Mouse (Mus musculus) kidney, postnatal 0 days (tissue): ENCODE measurements around the gene Grb2. TPM values are rescaled to one million over a fixed set of nuclear protein-coding genes. Genes with fewer than 3 reads are reported as not detected.
A peak's percentile ranks its signal among the peaks of the same experiment; 100 is the strongest.

Experiments
- ATAC-seq: fragments of 200-750 bp; cut with Nextera tagmentation; replicated peaks from 2 replicates; pipeline ENCODE4 v1.8.0; 2017; ENCODE audit warnings: low read depth, moderate number of reproducible peaks, moderate TSS enrichment, moderate library complexity; ENCODE audit not compliant: low FRiP score
- DNase-seq: peaks from one replicate; pipeline ENCODE4 v3.0.0-alpha.2; 2016; ENCODE audit warnings: low spot score
- H3K27ac ChIP-seq: fragments of 300-500 bp; sonication (generic); 2 replicates; pipeline ENCODE4 v1.5.1; 2014; ENCODE audit warnings: mild to moderate bottlenecking
- H3K27me3 ChIP-seq: fragments of 300-500 bp; sonication (generic); 2 replicates; pipeline ENCODE4 v1.6.1; 2014; ENCODE audit warnings: low read length, mixed read lengths; ENCODE audit not compliant: insufficient read depth
- H3K36me3 ChIP-seq: fragments of 300-500 bp; sonication (generic); 2 replicates; pipeline ENCODE4 v1.6.1; 2014; ENCODE audit warnings: low read length, mixed read lengths; ENCODE audit not compliant: insufficient read depth
- H3K4me1 ChIP-seq: fragments of 300-500 bp; sonication (generic); replicated peaks from 2 replicates; pipeline ENCODE4 v1.6.1; 2014; ENCODE audit warnings: antibody characterized with exemption, low read length, mixed read lengths; ENCODE audit not compliant: insufficient read depth
- H3K4me2 ChIP-seq: fragments of 300-500 bp; sonication (generic); 2 replicates; pipeline ENCODE4 v1.6.1; 2014; ENCODE audit warnings: mild to moderate bottlenecking, low read length, moderate library complexity, mixed read lengths
- H3K4me3 ChIP-seq: fragments of 300-500 bp; sonication (generic); replicated peaks from 2 replicates; pipeline ENCODE4 v1.5.1; 2014; ENCODE audit warnings: low read depth, low read length
- H3K9ac ChIP-seq: fragments of 300-500 bp; sonication (generic); 2 replicates; pipeline ENCODE4 v1.6.1; 2014; ENCODE audit warnings: low read depth, low read length
- H3K9me3 ChIP-seq: fragments of 300-500 bp; sonication (generic); replicated peaks from 2 replicates; pipeline ENCODE4 v1.6.1; 2016; ENCODE audit warnings: low read length, inconsistent platforms, mixed read lengths
- CTCF ChIP-seq: IDR thresholded peaks from 2 replicates; pipeline ENCODE4 v1.5.1; 2016; ENCODE audit warnings: antibody characterized with exemption, low read depth, mild to moderate bottlenecking, moderate library complexity
- WGBS: fragments of 180-500 bp; shearing (Covaris S2); extraction: QIAGEN DNeasy Blood & Tissue Kit; methylation state at CpG from one replicate; pipeline ENCODE4 v1.1.7; 2014; 5-methylcytosine and 5-hydroxymethylcytosine counted together
- polyA plus RNA-seq: library from polyadenylated mRNA; unstranded; fragments of >200 nt; fragmentation: Nextera tagmentation; extraction: Ambion mirVana; gene quantifications from 2 replicates; pipeline ENCODE4 v1.2.1, GENCODE M21; 2015

Grb2 gene
- polyA plus RNA-seq, 1 experiment from 2014 or later: 69.9 TPM

DNA sequence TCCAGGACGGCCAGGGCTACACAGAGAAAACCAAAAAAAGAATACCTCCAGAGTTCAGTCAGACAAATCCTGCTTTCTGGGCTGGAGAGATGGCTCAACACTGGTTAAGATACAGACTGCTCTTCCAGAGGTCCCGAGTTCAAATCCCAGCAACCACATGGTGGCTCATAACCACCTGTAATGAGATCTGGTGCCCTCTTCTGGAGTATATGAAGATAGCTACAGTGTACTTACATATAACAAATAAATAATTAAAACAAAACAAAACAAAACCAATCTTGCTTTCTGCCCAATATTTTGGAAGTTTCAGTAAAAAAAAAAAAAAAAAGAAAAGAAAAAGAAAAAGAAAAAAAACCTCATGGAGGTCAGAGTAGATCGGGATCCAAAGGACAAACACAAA lies 113.2 kb downstream of the Grb2 start:
- H3K27me3 ChIP-seq: no peaks in the 10 kb centered on the region
- no peak overlapping the region for H3K9ac ChIP-seq
- no peaks in the 10 kb centered on the region for H3K4me1 ChIP-seq
- no peak overlapping the region for H3K27ac ChIP-seq
- WGBS: 94% methylated on average over 3 of the region's 3 CpGs
- ATAC-seq (no peak), DNase-seq (no peak)
- H3K9me3 ChIP-seq: no peaks in the 10 kb centered on the region
- H3K4me3 ChIP-seq: no peak overlapping the region
- H3K4me2 ChIP-seq: no peak overlapping the region
- peaks cover 45% of the 10 kb centered on the region for H3K36me3 ChIP-seq
- TF ChIP-seq CTCF: peak; percentile 31; the same call in 1 of the 2 replicates

Other genes starting within 250 kb of the Grb2 start
- gene Slc16a5, start 246.1 kb downstream of the Grb2 start, polyA plus RNA-seq: 47.7 and 51.1 TPM in 2 replicates
- 6.9 and 8.3 TPM in 2 replicates for gene Armc7, start 232.9 kb downstream of the Grb2 start, polyA plus RNA-seq
- 90.6 and 94.3 TPM in 2 replicates for gene Nt5c, start 216.7 kb downstream of the Grb2 start, polyA plus RNA-seq
- 251 and 271 TPM in 2 replicates for gene Jpt1, start 194.2 kb downstream of the Grb2 start, polyA plus RNA-seq
- 1,008 and 1,013 TPM in 2 replicates for gene Sumo2, start 172.3 kb downstream of the Grb2 start, polyA plus RNA-seq
- 74.6 and 94.9 TPM in 2 replicates for gene Nup85, start 144.2 kb downstream of the Grb2 start, polyA plus RNA-seq
- gene Mrps7, start 104.7 kb downstream of the Grb2 start, polyA plus RNA-seq: 92.9 and 93.7 TPM in 2 replicates
- 10.8 and 11.1 TPM in 2 replicates for gene Gga3, start 104.5 kb downstream of the Grb2 start, polyA plus RNA-seq
- 57.3 and 61.6 TPM in 2 replicates for gene Mif4gd, start 95.6 kb downstream of the Grb2 start, polyA plus RNA-seq
- 49.7 and 57.9 TPM in 2 replicates for gene Slc25a19, start 80.3 kb downstream of the Grb2 start, polyA plus RNA-seq
- gene Tmem94, start 56.8 kb upstream of the Grb2 start, polyA plus RNA-seq: 19.6 TPM in 2 replicates
- 14.2 and 14.4 TPM in 2 replicates for gene Caskin2, start 105.0 kb upstream of the Grb2 start, polyA plus RNA-seq
- 34.7 and 36.2 TPM in 2 replicates for gene Tsen54, start 106.1 kb upstream of the Grb2 start, polyA plus RNA-seq
- gene Llgl2, start 115.5 kb upstream of the Grb2 start, polyA plus RNA-seq: 54.5 and 61.2 TPM in 2 replicates
- 16.5 and 17.6 TPM in 2 replicates for gene Myo15b, start 149.8 kb upstream of the Grb2 start, polyA plus RNA-seq
- 11.1 and 12.1 TPM in 2 replicates for gene Smim5, start 191.4 kb upstream of the Grb2 start, polyA plus RNA-seq
- 13.7 and 16.1 TPM in 2 replicates for gene Smim6, start 203.4 kb upstream of the Grb2 start, polyA plus RNA-seq
- 37.2 and 40.1 TPM in 2 replicates for gene Sap30bp, start 224.7 kb upstream of the Grb2 start, polyA plus RNA-seq
- gene Recql5, start 224.9 kb upstream of the Grb2 start, polyA plus RNA-seq: 11.1 and 11.7 TPM in 2 replicates